Mouse (Mus musculus) urinary bladder, postnatal 25 days (tissue): ENCODE measurements around the gene Smagp.
"Not testable (repeated sequence)": the region's sequence is repeated elsewhere in the genome, so short reads cannot be mapped to it uniquely, and the experiment has no call there.

Source experiments
- DNase-seq: peaks from one replicate; pipeline ENCODE4 v3.0.0; 2022; ENCODE audit warnings: low spot score

Gene Smagp

GRCm38 (mm10) chr15:100627287-100627686 is 9.5 kb downstream of the Smagp start:
- DNase-seq, result no peak

- DNase-seq, result no peak
Observed at GRCm38 (mm10) chr15:100624435-100624834, 12.3 kb downstream of the Smagp start.

- DNase-seq, result no peak
Observed at GRCm38 (mm10) chr15:100623754-100624153, 13.0 kb downstream of the Smagp start.

GRCm38 (mm10) chr15:100622164-100622563 is 14.6 kb downstream of the Smagp start:
- DNase-seq, result no peak

GRCm38 (mm10) chr15:100621671-100622070 is 15.1 kb downstream of the Smagp start:
- DNase-seq, result not testable (repeated sequence)

GRCm38 (mm10) chr15:100619200-100619599 is 17.5 kb downstream of the Smagp start:
- DNase-seq, result no peak

GRCm38 (mm10) chr15:100616221-100616620 is 20.5 kb downstream of the Smagp start:
- DNase-seq, result no peak

GRCm38 (mm10) chr15:100615825-100616220 is 20.9 kb downstream of the Smagp start:
- DNase-seq, result peak; percentile 84

- peak; percentile 97 for DNase-seq
Observed at GRCm38 (mm10) chr15:100614996-100615824, 21.5 kb downstream of the Smagp start, which contains the start of gene Dazap2. Dazap2 (plus strand) TSS chr15:100615349.

- no peak for DNase-seq
Observed at GRCm38 (mm10) chr15:100614218-100614995, 22.3 kb downstream of the Smagp start.

GRCm38 (mm10) chr15:100613584-100613983 is 23.2 kb downstream of the Smagp start:
- DNase-seq, result peak; percentile 70

GRCm38 (mm10) chr15:100612432-100612831 is 24.3 kb downstream of the Smagp start:
- no peak for DNase-seq

- DNase-seq, result no peak
Observed at GRCm38 (mm10) chr15:100611951-100612350, 24.8 kb downstream of the Smagp start.

GRCm38 (mm10) chr15:100606677-100607076 is 30.1 kb downstream of the Smagp start:
- not testable (repeated sequence) for DNase-seq

GRCm38 (mm10) chr15:100601669-100602068 is 35.1 kb downstream of the Smagp start:
- DNase-seq, result no peak

GRCm38 (mm10) chr15:100600696-100601272 is 36.0 kb downstream of the Smagp start:
- DNase-seq, result no peak

GRCm38 (mm10) chr15:100600047-100600695 is 36.6 kb downstream of the Smagp start:
- DNase-seq, result peak; percentile 43

- peak; percentile 31 for DNase-seq
Observed at GRCm38 (mm10) chr15:100599276-100600046, 37.3 kb downstream of the Smagp start, which contains the start of gene Pou6f1. Pou6f1 (minus strand) TSS chr15:100599984.

GRCm38 (mm10) chr15:100598883-100599275 is 37.9 kb downstream of the Smagp start:
- DNase-seq, result peak; percentile 11

GRCm38 (mm10) chr15:100598287-100598882 is 38.4 kb downstream of the Smagp start:
- DNase-seq, result no peak

GRCm38 (mm10) chr15:100592817-100593216 is 43.9 kb downstream of the Smagp start:
- no peak for DNase-seq
